Mouse (Mus musculus) embryonic facial prominence, embryonic 14.5 days (tissue): ENCODE data around the gene Ccdc122. TPM values are rescaled to one million over a fixed set of nuclear protein-coding genes. Genes with fewer than 3 reads are reported as not detected.

Experiments
- ATAC-seq: fragments of 200-750 bp; cut with Nextera tagmentation; 2 replicates; pipeline ENCODE4 v1.8.0; 2017; ENCODE audit warnings: low read depth, moderate number of reproducible peaks, moderate TSS enrichment
- DNase-seq: peaks from one replicate; pipeline ENCODE4 v3.0.0-alpha.2; 2015; ENCODE audit warnings: low spot score
- H3K27ac ChIP-seq: fragments of 300-500 bp; sonication (generic); replicated peaks from 2 replicates; pipeline ENCODE4 v1.5.1; 2014; ENCODE audit warnings: low read depth, mild to moderate bottlenecking, low read length, moderate library complexity
- H3K27me3 ChIP-seq: fragments of 300-500 bp; sonication (generic); replicated peaks from 2 replicates; pipeline ENCODE4 v1.6.1; 2014; ENCODE audit warnings: low read length; ENCODE audit not compliant: control insufficient read depth, insufficient read depth
- H3K36me3 ChIP-seq: fragments of 300-500 bp; sonication (generic); 2 replicates; pipeline ENCODE4 v1.6.1; 2014; ENCODE audit warnings: low read length, mixed read lengths; ENCODE audit not compliant: control insufficient read depth, insufficient read depth
- H3K4me1 ChIP-seq: fragments of 300-500 bp; sonication (generic); 2 replicates; pipeline ENCODE4 v1.6.1; 2014; ENCODE audit warnings: antibody characterized with exemption, low read length; ENCODE audit not compliant: control insufficient read depth, insufficient read depth
- H3K4me2 ChIP-seq: fragments of 300-500 bp; sonication (generic); 2 replicates; pipeline ENCODE4 v1.6.1; 2014; ENCODE audit warnings: low read depth, mild to moderate bottlenecking, low read length, moderate library complexity, mixed read lengths
- H3K4me3 ChIP-seq: fragments of 300-500 bp; sonication (generic); 2 replicates; pipeline ENCODE4 v1.5.1; 2014; ENCODE audit warnings: low read depth, mild to moderate bottlenecking, low read length
- H3K9ac ChIP-seq: fragments of 300-500 bp; sonication (generic); 2 replicates; pipeline ENCODE4 v1.6.1; 2014; ENCODE audit warnings: low read depth, mild to moderate bottlenecking, low read length, moderate library complexity, mixed read lengths
- H3K9me3 ChIP-seq: fragments of 300-500 bp; sonication (generic); 2 replicates; pipeline ENCODE4 v1.6.1; 2016; ENCODE audit warnings: low read length; ENCODE audit not compliant: control insufficient read depth
- WGBS: fragments of 180-500 bp; shearing (Covaris S2); extraction: QIAGEN DNeasy Blood & Tissue Kit; methylation state at CpG from one replicate; pipeline ENCODE4 v1.1.7; 2014; 5-methylcytosine and 5-hydroxymethylcytosine counted together
- polyA plus RNA-seq: library from polyadenylated mRNA; unstranded; fragments of >200 nt; fragmentation: Nextera tagmentation; extraction: Ambion mirVana; gene quantifications from 2 replicates; pipeline ENCODE4 v1.2.1, GENCODE M21; 2014

Ccdc122 gene
- polyA plus RNA-seq, 1 experiment from 2014 or later = 4.4 TPM

DNA sequence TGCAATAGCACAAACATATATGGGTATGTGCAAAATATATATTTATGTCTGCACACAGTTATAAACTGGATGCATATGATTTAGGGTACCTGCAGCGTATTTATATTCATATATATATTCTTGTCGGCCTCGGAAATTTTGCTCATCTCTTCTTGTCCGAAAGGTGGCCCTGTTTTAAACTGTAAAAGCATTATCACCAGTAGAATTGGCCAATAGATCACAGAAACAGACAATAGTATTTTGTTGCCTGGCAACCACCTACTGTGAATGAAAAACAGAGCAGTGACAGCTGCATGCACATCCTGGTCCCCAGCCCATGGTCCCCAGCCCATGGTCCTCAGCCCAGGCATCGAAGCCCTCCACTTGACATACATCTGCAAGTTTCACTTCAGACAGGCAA is 122.8 kb downstream of the Ccdc122 start:
- 83% methylated on average over 5 of the region's 5 CpGs for WGBS
- Histone ChIP-seq H3K27ac (no peak overlapping the region), H3K36me3 (no peaks in the 10 kb centered on the region), H3K9ac (no peak overlapping the region), H3K27me3 (no peaks in the 10 kb centered on the region), H3K4me3 (no peak overlapping the region), H3K4me1 (peaks cover 6% of the 10 kb centered on the region; the same call in 1 of the 2 replicates), H3K9me3 (no peaks in the 10 kb centered on the region), H3K4me2 (no peak overlapping the region)
- ATAC-seq (no peak), DNase-seq (no peak)

Other genes with a start within 250 kb of the Ccdc122 start
- 11.5 and 12.3 TPM in 2 replicates for gene Lacc1, start 132 bp downstream of the Ccdc122 start, polyA plus RNA-seq
- gene Enox1, start 120.0 kb downstream of the Ccdc122 start, polyA plus RNA-seq = 14.1 and 14.6 TPM in 2 replicates